Mouse (Mus musculus): ENCODE measurements around the gene 9430097D07Rik. TPM values are rescaled to one million over a fixed set of nuclear protein-coding genes. Genes with fewer than 3 reads are reported as not detected.

9430097D07Rik gene
- polyA plus RNA-seq, 1 experiment from 2014 or later = 0.18 TPM

DNA sequence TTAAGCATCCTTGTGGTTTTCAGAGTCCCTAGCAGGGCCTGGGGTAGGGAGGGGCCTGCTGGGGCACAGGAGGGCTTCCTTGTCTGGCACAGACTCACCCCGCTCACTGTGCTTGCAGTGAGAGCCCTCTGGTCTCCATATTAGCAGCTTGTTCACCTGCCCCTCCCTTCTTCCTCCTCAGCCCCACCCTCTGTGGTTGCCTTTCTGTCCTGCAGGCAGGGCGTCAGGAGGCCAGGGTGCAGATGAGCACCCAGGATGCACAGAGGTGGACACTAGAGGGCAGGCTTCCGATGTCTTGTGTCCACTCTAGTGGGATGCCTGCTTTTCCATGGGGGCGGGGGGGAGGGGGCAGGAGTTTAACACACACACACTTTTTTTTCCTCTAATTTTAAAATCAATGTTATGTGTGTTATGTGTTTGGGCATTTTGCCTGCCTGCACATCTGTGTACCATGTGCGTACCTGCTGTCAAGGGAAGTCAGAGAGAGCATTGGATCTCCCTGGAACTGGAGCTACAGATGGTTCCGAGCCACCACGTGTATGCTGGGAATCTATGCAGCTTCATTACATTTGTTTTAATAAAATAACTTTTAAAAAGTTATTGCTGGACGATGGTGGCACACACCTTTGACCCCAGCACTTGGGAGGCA is 26.1 kb upstream of the 9430097D07Rik start:
- Histone ChIP-seq H3K36me3 (ENCODE audit: control insufficient read depth, insufficient read depth, low read length) (peaks cover 14% of the 10 kb centered on the region; the same call in 1 of the 2 replicates), H3K27ac (replicated peaks; ENCODE audit: low read depth, low read length) (peak overlapping the region; percentile 70), H3K4me1 (ENCODE audit: control insufficient read depth, insufficient read depth, low read length) (peaks cover 5% of the 10 kb centered on the region; the same call in 1 of the 2 replicates), H3K4me3 (ENCODE audit: low read depth, low read length) (no peak overlapping the region), H3K27me3 (replicated peaks; ENCODE audit: control insufficient read depth, insufficient read depth, low read length) (no peaks in the 10 kb centered on the region), H3K4me2 (ENCODE audit: low read depth, low read length) (no peak overlapping the region), H3K9ac (ENCODE audit: low read depth, low read length) (no peak overlapping the region), H3K9me3 (ENCODE audit: control insufficient read depth, low read length) (no peaks in the 10 kb centered on the region)
- peak; percentile 19; the same call in 1 of the 2 replicates for ATAC-seq (ENCODE audit: low read depth)
- 28% methylated on average over 8 of the region's 8 CpGs for WGBS
- peak; percentile 55 for DNase-seq (ENCODE audit: low spot score)

DNA sequence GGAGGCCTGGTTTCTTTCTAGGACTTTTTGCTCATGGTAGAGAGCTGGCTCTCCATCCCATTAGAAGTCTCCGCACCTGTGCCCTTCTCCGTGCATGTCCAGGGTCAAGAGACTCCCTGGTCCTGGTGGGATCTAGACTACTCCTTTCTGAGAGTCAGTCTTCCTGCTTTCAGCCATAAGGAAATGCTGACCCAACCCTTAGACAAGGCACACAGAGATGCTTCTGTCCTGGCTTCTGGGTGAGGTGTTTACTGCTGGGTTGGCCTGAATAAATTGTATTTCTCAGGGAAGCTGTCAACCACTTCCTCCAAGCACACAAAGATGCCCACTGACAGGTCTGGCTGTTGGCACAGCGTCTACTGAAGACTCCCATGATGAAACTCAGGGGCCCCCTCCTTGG is 23.9 kb upstream of the 9430097D07Rik start, which contains the start of gene St6galnac6:
St6galnac6 (plus strand) TSS at position 301 of the 400 bp plus-strand sequence.
- Histone ChIP-seq H3K27ac (replicated peaks; ENCODE audit: low read depth, low read length) (no peak within 1 kb of the TSS), H3K4me2 (ENCODE audit: low read depth, low read length) (no peak within 1 kb of the TSS), H3K9ac (ENCODE audit: low read depth, low read length) (no peak within 1 kb of the TSS), H3K36me3 (ENCODE audit: control insufficient read depth, insufficient read depth, low read length) (peaks cover 29% of the 10 kb centered on the region; the same call in 1 of the 2 replicates), H3K4me1 (ENCODE audit: control insufficient read depth, insufficient read depth, low read length) (peaks cover 5% of the 10 kb centered on the region; the same call in 1 of the 2 replicates), H3K27me3 (replicated peaks; ENCODE audit: control insufficient read depth, insufficient read depth, low read length) (no peaks in the 10 kb centered on the region), H3K4me3 (ENCODE audit: low read depth, low read length) (no peak within 1 kb of the TSS), H3K9me3 (ENCODE audit: control insufficient read depth, low read length) (no peaks in the 10 kb centered on the region)
- DNase-seq (ENCODE audit: low spot score) (no peak), ATAC-seq (ENCODE audit: low read depth) (no peak)
- WGBS = 82% methylated on average over 3 of the region's 3 CpGs

DNA sequence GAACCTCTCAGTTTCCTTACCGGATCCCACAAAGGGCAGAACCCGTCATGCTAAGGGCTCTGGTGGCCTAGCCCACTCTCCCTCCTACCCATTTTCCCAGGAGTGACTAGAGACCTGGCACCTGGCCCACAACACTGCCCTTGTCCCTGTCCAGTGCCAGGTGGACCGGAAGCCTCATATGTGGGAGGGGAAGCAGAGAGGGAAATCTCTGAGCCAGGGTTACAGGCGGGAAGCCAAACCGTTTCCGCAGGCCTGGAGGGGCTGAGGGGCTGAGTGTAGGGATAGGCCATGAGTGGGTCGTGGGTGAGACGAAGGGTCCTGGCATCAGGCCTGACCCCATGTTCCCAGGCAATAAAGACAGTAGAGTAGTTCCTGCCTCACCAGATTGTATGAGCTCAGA is 23.0 kb upstream of the 9430097D07Rik start:
- ATAC-seq (ENCODE audit: low read depth) (no peak), DNase-seq (ENCODE audit: low spot score) (no peak)
- Histone ChIP-seq H3K9me3 (ENCODE audit: control insufficient read depth, low read length) (no peaks in the 10 kb centered on the region), H3K4me3 (ENCODE audit: low read depth, low read length) (no peak overlapping the region), H3K36me3 (ENCODE audit: control insufficient read depth, insufficient read depth, low read length) (peaks cover 38% of the 10 kb centered on the region; the same call in 1 of the 2 replicates), H3K4me1 (ENCODE audit: control insufficient read depth, insufficient read depth, low read length) (peaks cover 5% of the 10 kb centered on the region; the same call in 1 of the 2 replicates), H3K9ac (ENCODE audit: low read depth, low read length) (no peak overlapping the region), H3K27me3 (replicated peaks; ENCODE audit: control insufficient read depth, insufficient read depth, low read length) (no peaks in the 10 kb centered on the region), H3K4me2 (ENCODE audit: low read depth, low read length) (no peak overlapping the region), H3K27ac (replicated peaks; ENCODE audit: low read depth, low read length) (no peak overlapping the region)
- 81% methylated on average over 8 of the region's 8 CpGs for WGBS

DNA sequence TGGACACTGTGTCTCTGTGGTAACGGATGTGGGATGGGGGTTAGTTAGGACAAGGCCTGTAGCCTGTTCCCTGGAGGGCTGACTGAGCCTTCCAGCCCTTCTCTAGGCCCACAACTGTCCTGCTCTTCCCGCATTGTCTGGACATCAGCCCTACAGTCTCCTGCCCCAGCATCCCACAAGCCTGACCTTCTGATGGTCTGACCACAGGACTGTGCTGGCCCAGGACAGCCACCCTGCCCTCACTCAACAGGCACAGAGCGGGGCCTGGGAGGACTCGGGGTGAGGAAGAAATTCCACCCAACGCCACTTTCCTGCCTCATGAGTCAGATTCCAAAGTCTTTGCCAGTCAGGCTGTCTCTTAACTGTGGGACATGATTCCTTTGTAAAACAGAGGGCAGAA is 22.2 kb upstream of the 9430097D07Rik start:
- H3K9ac ChIP-seq (ENCODE audit: low read depth, low read length) = no peak overlapping the region
- 87% methylated on average over 5 of the region's 5 CpGs for WGBS

DNA sequence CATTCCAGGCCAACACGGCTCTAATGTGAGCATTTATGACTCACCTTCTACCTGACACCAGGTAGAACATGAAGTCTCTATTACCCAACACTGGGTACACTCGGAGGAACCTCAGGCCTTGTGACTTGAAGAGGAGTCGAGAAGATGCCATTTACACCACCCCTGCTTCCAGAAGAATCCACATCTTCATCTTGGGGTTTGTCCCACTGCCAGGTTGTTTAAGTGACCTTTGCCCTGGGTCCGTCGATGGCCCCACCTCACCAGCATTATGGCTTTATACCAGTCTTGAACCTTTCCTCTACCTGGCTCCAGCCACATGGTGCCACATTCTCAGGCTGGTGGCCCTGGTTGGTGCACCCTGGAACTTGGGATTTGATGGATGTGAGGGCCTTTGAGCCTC is 21.8 kb upstream of the 9430097D07Rik start:
- peaks cover 5% of the 10 kb centered on the region; the same call in 1 of the 2 replicates for H3K4me1 ChIP-seq (ENCODE audit: control insufficient read depth, insufficient read depth, low read length)
- no peak for ATAC-seq (ENCODE audit: low read depth)
- WGBS = 93% methylated on average over 5 of the region's 5 CpGs
- H3K4me3 ChIP-seq (ENCODE audit: low read depth, low read length) = no peak overlapping the region
- peaks cover 45% of the 10 kb centered on the region; the same call in 1 of the 2 replicates for H3K36me3 ChIP-seq (ENCODE audit: control insufficient read depth, insufficient read depth, low read length)
- no peak for DNase-seq (ENCODE audit: low spot score)
- H3K27ac ChIP-seq (replicated peaks; ENCODE audit: low read depth, low read length) = no peak overlapping the region
- no peak overlapping the region for H3K9ac ChIP-seq (ENCODE audit: low read depth, low read length)
- no peak overlapping the region for H3K4me2 ChIP-seq (ENCODE audit: low read depth, low read length)
- no peaks in the 10 kb centered on the region for H3K9me3 ChIP-seq (ENCODE audit: control insufficient read depth, low read length)
- no peaks in the 10 kb centered on the region for H3K27me3 ChIP-seq (replicated peaks; ENCODE audit: control insufficient read depth, insufficient read depth, low read length)

More for the DNA sequence above, 22.2 kb upstream of the 9430097D07Rik start:
- Histone ChIP-seq H3K9me3 (ENCODE audit: control insufficient read depth, low read length) (no peaks in the 10 kb centered on the region), H3K4me3 (ENCODE audit: low read depth, low read length) (no peak overlapping the region), H3K4me1 (ENCODE audit: control insufficient read depth, insufficient read depth, low read length) (peaks cover 5% of the 10 kb centered on the region; the same call in 1 of the 2 replicates), H3K27ac (replicated peaks; ENCODE audit: low read depth, low read length) (no peak overlapping the region), H3K27me3 (replicated peaks; ENCODE audit: control insufficient read depth, insufficient read depth, low read length) (no peaks in the 10 kb centered on the region), H3K36me3 (ENCODE audit: control insufficient read depth, insufficient read depth, low read length) (peaks cover 45% of the 10 kb centered on the region; the same call in 1 of the 2 replicates), H3K4me2 (ENCODE audit: low read depth, low read length) (no peak overlapping the region)
- ATAC-seq (ENCODE audit: low read depth) (no peak), DNase-seq (ENCODE audit: low spot score) (no peak)

DNA sequence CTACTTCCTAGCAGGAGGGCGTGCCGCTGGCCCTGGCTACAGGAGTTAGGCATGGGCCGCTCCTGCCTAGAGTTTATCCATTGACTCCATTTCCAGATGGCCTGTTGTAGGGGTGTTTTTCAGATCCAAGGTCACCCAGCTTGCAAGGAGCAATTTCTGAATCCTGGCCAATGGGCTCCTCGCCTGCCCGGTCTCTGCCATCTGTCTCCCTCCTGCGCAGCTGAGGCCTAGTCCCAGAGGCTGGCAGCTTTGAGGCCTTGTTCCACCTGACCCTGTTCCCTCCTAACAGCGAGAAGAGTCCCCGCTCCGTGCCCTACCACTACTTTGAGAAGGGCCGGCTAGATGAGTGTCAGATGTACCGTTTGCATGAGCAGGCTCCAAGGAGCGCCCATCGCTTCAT is 21.2 kb upstream of the 9430097D07Rik start:
- Histone ChIP-seq H3K27me3 (replicated peaks; ENCODE audit: control insufficient read depth, insufficient read depth, low read length) (no peaks in the 10 kb centered on the region), H3K4me2 (ENCODE audit: low read depth, low read length) (no peak overlapping the region), H3K9ac (ENCODE audit: low read depth, low read length) (no peak overlapping the region), H3K36me3 (ENCODE audit: control insufficient read depth, insufficient read depth, low read length) (peaks cover 45% of the 10 kb centered on the region; the same call in 1 of the 2 replicates), H3K9me3 (ENCODE audit: control insufficient read depth, low read length) (no peaks in the 10 kb centered on the region), H3K27ac (replicated peaks; ENCODE audit: low read depth, low read length) (no peak overlapping the region), H3K4me1 (ENCODE audit: control insufficient read depth, insufficient read depth, low read length) (peaks cover 5% of the 10 kb centered on the region; the same call in 1 of the 2 replicates), H3K4me3 (ENCODE audit: low read depth, low read length) (no peak overlapping the region)
- ATAC-seq (ENCODE audit: low read depth) (no peak), DNase-seq (ENCODE audit: low spot score) (no peak)
- WGBS = 87% methylated on average over 13 of the region's 13 CpGs

DNA sequence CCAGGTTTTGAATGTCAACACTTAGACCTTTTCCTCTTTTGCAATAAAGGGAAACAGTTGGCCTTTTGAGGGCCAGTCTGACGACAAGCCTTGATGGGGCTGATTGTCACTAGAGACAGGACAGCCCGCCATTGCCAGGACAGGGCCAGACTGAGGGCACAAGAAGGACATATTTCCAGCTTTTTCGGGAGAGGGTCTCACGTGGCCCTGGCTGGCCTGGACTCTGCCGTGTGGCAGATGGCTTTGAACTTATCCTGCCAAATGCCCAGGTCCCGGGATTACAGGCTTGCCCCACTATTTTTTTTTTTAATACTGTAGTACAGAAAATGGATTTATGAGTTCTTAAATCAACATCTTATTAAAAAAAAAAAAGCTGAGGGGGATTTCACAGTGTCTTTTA is 15.8 kb upstream of the 9430097D07Rik start:
- no peak for DNase-seq (ENCODE audit: low spot score)
- WGBS = 58% methylated on average over 6 of the region's 6 CpGs

DNA sequence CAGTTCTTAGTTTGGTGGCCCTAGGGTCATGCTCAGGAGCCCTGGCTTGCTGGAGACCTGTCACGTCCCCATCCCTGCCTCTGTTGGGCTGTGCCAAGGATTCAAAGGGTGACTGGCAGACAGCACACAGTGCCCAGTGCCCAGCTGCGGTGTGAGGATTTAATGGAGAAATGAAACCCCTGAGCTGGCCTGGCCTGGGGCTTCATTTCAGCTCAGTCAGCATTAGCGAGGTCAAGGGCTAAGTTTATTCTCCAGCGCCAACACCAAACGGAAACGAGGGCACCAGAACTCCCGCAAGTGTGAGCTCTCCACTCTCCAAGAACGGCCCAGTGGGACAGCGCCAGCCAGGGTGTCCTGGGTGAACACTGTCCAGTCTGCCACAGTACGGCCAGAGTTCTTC is 14.7 kb upstream of the 9430097D07Rik start:
- DNase-seq (ENCODE audit: low spot score) = no peak
- H3K9me3 ChIP-seq (ENCODE audit: control insufficient read depth, low read length) = no peaks in the 10 kb centered on the region
- no peak for ATAC-seq (ENCODE audit: low read depth)

More for the DNA sequence above, 15.8 kb upstream of the 9430097D07Rik start:
- H3K36me3 ChIP-seq (ENCODE audit: control insufficient read depth, insufficient read depth, low read length) = peaks cover 37% of the 10 kb centered on the region; the same call in 1 of the 2 replicates
- no peak overlapping the region for H3K9ac ChIP-seq (ENCODE audit: low read depth, low read length)
- ATAC-seq (ENCODE audit: low read depth) = no peak
- H3K9me3 ChIP-seq (ENCODE audit: control insufficient read depth, low read length) = no peaks in the 10 kb centered on the region
- H3K27me3 ChIP-seq (replicated peaks; ENCODE audit: control insufficient read depth, insufficient read depth, low read length) = no peaks in the 10 kb centered on the region
- no peak overlapping the region for H3K4me3 ChIP-seq (ENCODE audit: low read depth, low read length)
- no peak overlapping the region for H3K4me2 ChIP-seq (ENCODE audit: low read depth, low read length)
- H3K27ac ChIP-seq (replicated peaks; ENCODE audit: low read depth, low read length) = no peak overlapping the region
- 0 out of 2 replicates have a peak, but pooled peaks cover 10% of the 10 kb centered on the region for H3K4me1 ChIP-seq (ENCODE audit: control insufficient read depth, insufficient read depth, low read length)

More for the DNA sequence above, 14.7 kb upstream of the 9430097D07Rik start:
- Histone ChIP-seq H3K36me3 (ENCODE audit: control insufficient read depth, insufficient read depth, low read length) (peaks cover 29% of the 10 kb centered on the region; the same call in 1 of the 2 replicates), H3K4me1 (ENCODE audit: control insufficient read depth, insufficient read depth, low read length) (0 out of 2 replicates have a peak, but pooled peaks cover 10% of the 10 kb centered on the region), H3K9ac (ENCODE audit: low read depth, low read length) (no peak overlapping the region), H3K27ac (replicated peaks; ENCODE audit: low read depth, low read length) (no peak overlapping the region), H3K27me3 (replicated peaks; ENCODE audit: control insufficient read depth, insufficient read depth, low read length) (no peaks in the 10 kb centered on the region), H3K4me3 (ENCODE audit: low read depth, low read length) (no peak overlapping the region), H3K4me2 (ENCODE audit: low read depth, low read length) (no peak overlapping the region)
- 78% methylated on average over 10 of the region's 10 CpGs for WGBS

All from embryonic facial prominence, embryonic 14.5 days (tissue).